In the genomic region with DNA sequence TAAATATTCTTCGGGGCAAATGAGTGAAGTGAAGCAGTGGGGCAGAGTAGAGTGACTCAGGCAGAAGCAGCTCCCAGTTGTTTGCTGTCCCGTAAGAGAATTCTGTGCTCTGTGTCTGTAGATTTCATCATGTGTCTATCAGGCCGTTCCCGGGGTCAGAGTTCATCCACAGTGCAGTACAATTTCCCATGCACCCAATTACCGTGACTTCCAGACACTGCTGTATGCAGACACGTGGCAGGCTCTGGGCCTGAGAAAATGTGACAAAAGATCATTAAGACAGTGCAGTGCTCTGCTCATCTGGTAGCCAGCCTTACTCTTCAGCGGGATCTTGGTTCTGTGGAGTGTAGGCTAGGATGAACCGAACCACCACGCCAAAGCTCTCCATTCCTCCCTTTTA, we compare ENCODE assay signal across 23 mouse cellular contexts. TPM values are rescaled to one million over a fixed set of nuclear protein-coding genes. Genes with fewer than 3 reads are reported as not detected.
DNase-seq lines count a peak whose midpoint lies in the region; ATAC-seq and TF ChIP-seq lines count a peak whose summit lies in the region.
"Had no signal": no experiment of that assay in that cellular context is flagged by ENCODE, and none has a peak within 500 bp of the region (broad histone marks: within the 10 kb centered on the region; RNA-seq: fewer than 3 reads in every experiment).

No protein-coding gene starts in this region.

- H3K4me2 ChIP-seq in liver, embryonic 12.5 days: no peak overlapping the region
- no peak overlapping the region for H3K4me2 ChIP-seq in intestine, postnatal 0 days (replicated peaks; ENCODE audit: low read depth)
- no peak overlapping the region for H3K4me2 ChIP-seq in neural tube, embryonic 11.5 days (ENCODE audit: low read depth)
- H3K4me2 ChIP-seq in forebrain, embryonic 15.5 days (replicated peaks): no peak overlapping the region
- H3K4me2 ChIP-seq: heart, embryonic 13.5 days; hindbrain, embryonic 15.5 days had no signal

- no peaks in the 10 kb centered on the region for H3K9me3 ChIP-seq in liver, embryonic 12.5 days (replicated peaks)
- no peaks in the 10 kb centered on the region for H3K9me3 ChIP-seq in intestine, postnatal 0 days (ENCODE audit: control insufficient read depth)
- H3K9me3 ChIP-seq in neural tube, embryonic 11.5 days (ENCODE audit: control insufficient read depth, low read length): no peaks in the 10 kb centered on the region
- H3K9me3 ChIP-seq in forebrain, embryonic 15.5 days: no peaks in the 10 kb centered on the region
- H3K9me3 ChIP-seq: hindbrain, embryonic 15.5 days had no signal

- 72% methylated on average over 9 of the region's 9 CpGs for WGBS in liver, embryonic 12.5 days (ENCODE audit: insufficient replicate concordance)
- 73% methylated on average over 9 of the region's 9 CpGs for WGBS in intestine, postnatal 0 days
- 66% methylated on average over 9 of the region's 9 CpGs for WGBS in neural tube, embryonic 11.5 days
- WGBS in forebrain, embryonic 15.5 days: 91% methylated on average over 9 of the region's 9 CpGs

- no peak overlapping the region for H3K9ac ChIP-seq in liver, embryonic 12.5 days
- no peak overlapping the region for H3K9ac ChIP-seq in intestine, postnatal 0 days (ENCODE audit: low read depth, low read length)
- no peak overlapping the region for H3K9ac ChIP-seq in neural tube, embryonic 11.5 days (ENCODE audit: low read length)
- H3K9ac ChIP-seq in forebrain, embryonic 15.5 days (replicated peaks): no peak overlapping the region
- H3K9ac ChIP-seq: heart, embryonic 13.5 days; hindbrain, embryonic 15.5 days had no signal

- no peaks in the 10 kb centered on the region for H3K36me3 ChIP-seq in liver, embryonic 12.5 days
- H3K36me3 ChIP-seq in intestine, postnatal 0 days (ENCODE audit: control insufficient read depth, insufficient read depth): no peaks in the 10 kb centered on the region
- peaks cover 2% of the 10 kb centered on the region; the same call in 1 of the 2 replicates for H3K36me3 ChIP-seq in neural tube, embryonic 11.5 days (ENCODE audit: control insufficient read depth, insufficient read depth, low read length)
- H3K36me3 ChIP-seq in forebrain, embryonic 15.5 days: no peaks in the 10 kb centered on the region
- H3K36me3 ChIP-seq: hindbrain, embryonic 15.5 days had no signal

- H3K4me3 ChIP-seq in liver, embryonic 12.5 days: no peak overlapping the region
- H3K4me3 ChIP-seq in intestine, postnatal 0 days (ENCODE audit: low read depth, low read length): no peak overlapping the region
- no peak overlapping the region for H3K4me3 ChIP-seq in neural tube, embryonic 11.5 days (ENCODE audit: low read depth, low read length)
- H3K4me3 ChIP-seq in forebrain, embryonic 15.5 days: no peak overlapping the region
- H3K4me3 ChIP-seq: heart, embryonic 13.5 days; hindbrain, embryonic 15.5 days; left cerebral cortex, adult 2 months had no signal

- H3K4me1 ChIP-seq in liver, embryonic 12.5 days: no peaks in the 10 kb centered on the region
- H3K4me1 ChIP-seq in intestine, postnatal 0 days (replicated peaks; ENCODE audit: control insufficient read depth, insufficient read depth, low read length): no peaks in the 10 kb centered on the region
- no peaks in the 10 kb centered on the region for H3K4me1 ChIP-seq in neural tube, embryonic 11.5 days (ENCODE audit: control insufficient read depth, insufficient read depth, low read length)
- H3K4me1 ChIP-seq in forebrain, embryonic 15.5 days: no peaks in the 10 kb centered on the region
- H3K4me1 ChIP-seq: hindbrain, embryonic 15.5 days had no signal

- DNase-seq in embryo, embryonic 10 days (ENCODE audit: low spot score): peak; percentile 45
- no peak for DNase-seq in embryo, embryonic 9.5 days (ENCODE audit: extremely low spot score)
- no peak for DNase-seq in liver
- no peak for DNase-seq in neural tube, embryonic 11.5 days (ENCODE audit: low spot score)
- no peak for DNase-seq in Muller cell, postnatal 12 days (ENCODE audit: inconsistent ontology term)
- DNase-seq: adrenal gland, postnatal 36 days; cerebellum, adult 11 months; cerebellum, adult 9-11 months; gastrocnemius, postnatal 10 days; heart, postnatal 14 days; kidney, adult 18-20 months; lung, postnatal 4 days; right cerebral cortex, postnatal 14 days; spleen, adult 18-20 months; thymus, postnatal 25 days had no signal

- ATAC-seq in liver, embryonic 12.5 days: peak; percentile 35; the same call in 1 of the 2 replicates
- ATAC-seq in intestine, postnatal 0 days: peak; percentile 59; the same call in 1 of the 2 replicates
- ATAC-seq in neural tube, embryonic 11.5 days (ENCODE audit: insufficient read depth, low FRiP score, low TSS enrichment): peak; percentile 41; the same call in 1 of the 2 replicates
- ATAC-seq in forebrain, embryonic 15.5 days (replicated peaks): no peak
- ATAC-seq: forebrain, embryonic 16.5 days had no signal

- no peak overlapping the region for H3K27ac ChIP-seq in liver, embryonic 12.5 days
- H3K27ac ChIP-seq in intestine, postnatal 0 days (ENCODE audit: low read depth, low read length): no peak overlapping the region
- no peak overlapping the region for H3K27ac ChIP-seq in neural tube, embryonic 11.5 days (ENCODE audit: low read depth, low read length)
- no peak overlapping the region for H3K27ac ChIP-seq in forebrain, embryonic 15.5 days (replicated peaks)
- H3K27ac ChIP-seq: heart, embryonic 13.5 days; hindbrain, embryonic 15.5 days; kidney, postnatal 0 days; left cerebral cortex, adult 2 months had no signal

- no peaks in the 10 kb centered on the region for H3K27me3 ChIP-seq in liver, embryonic 12.5 days (replicated peaks)
- no peaks in the 10 kb centered on the region for H3K27me3 ChIP-seq in intestine, postnatal 0 days (replicated peaks; ENCODE audit: control insufficient read depth, insufficient read depth, low read length)
- no peaks in the 10 kb centered on the region for H3K27me3 ChIP-seq in neural tube, embryonic 11.5 days (ENCODE audit: control insufficient read depth, insufficient read depth, low read length)
- H3K27me3 ChIP-seq in forebrain, embryonic 15.5 days: no peaks in the 10 kb centered on the region
- H3K27me3 ChIP-seq: heart, embryonic 13.5 days; hindbrain, embryonic 15.5 days had no signal

- TF ChIP-seq CTCF in intestine, postnatal 0 days (IDR thresholded peaks at IDR 0.05; ENCODE audit: low read depth): no peak

RNA-seq across cellular contexts. Expression of gene Bves, which starts 9.6 kb away (rescaled TPM):
- 0.23 and 0.26 TPM in 2 replicates for polyA plus RNA-seq in liver, embryonic 12.5 days (2016; fragmentation: Nextera tagmentation; extraction: Ambion mirVana)
- 2.8 and 3.1 TPM in 2 replicates for polyA plus RNA-seq in intestine, postnatal 0 days (2015; fragmentation: Nextera tagmentation; extraction: Ambion mirVana)
- 3.0 and 3.1 TPM in 2 replicates for polyA plus RNA-seq in neural tube, embryonic 11.5 days (2014; fragmentation: Nextera tagmentation; extraction: Ambion mirVana)
- 0.46 and 0.64 TPM in 2 replicates for polyA plus RNA-seq in forebrain, embryonic 15.5 days (2015; fragmentation: Nextera tagmentation; extraction: Ambion mirVana)
